Mouse (Mus musculus) embryo, embryonic 11.5 days (tissue): ENCODE results near the gene Uaca.

Experiments
- DNase-seq: peaks from one replicate; pipeline ENCODE4 v3.0.0-alpha.2; 2012; ENCODE audit warnings: low read depth, low spot score

The Uaca gene

DNA sequence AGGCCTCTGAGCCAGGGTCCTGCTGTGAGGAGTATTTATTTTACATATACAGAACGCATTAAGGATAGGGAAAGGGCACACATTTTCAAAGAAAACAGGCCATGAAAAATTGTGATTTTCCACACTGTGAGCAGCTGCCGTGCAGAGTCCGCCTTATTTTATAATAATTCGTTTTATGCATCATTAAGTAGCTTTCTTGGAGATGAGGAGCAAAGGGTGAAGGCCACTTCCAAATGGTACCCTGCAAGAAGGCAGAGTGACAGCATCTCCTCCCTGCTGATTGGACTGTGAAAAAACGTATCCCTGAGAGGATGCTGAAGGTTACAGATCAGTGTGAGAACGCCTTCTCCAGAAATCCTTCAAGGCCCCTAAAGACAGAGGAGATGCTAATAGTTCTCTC, 90.8 kb downstream of the Uaca start:
- DNase-seq, result no peak

GRCm38 (mm10) chr9:60886431-60887371, 92.4 kb downstream of the Uaca start:
- no peak for DNase-seq

GRCm38 (mm10) chr9:60887389-60887811, 93.1 kb downstream of the Uaca start:
- no peak for DNase-seq

DNA sequence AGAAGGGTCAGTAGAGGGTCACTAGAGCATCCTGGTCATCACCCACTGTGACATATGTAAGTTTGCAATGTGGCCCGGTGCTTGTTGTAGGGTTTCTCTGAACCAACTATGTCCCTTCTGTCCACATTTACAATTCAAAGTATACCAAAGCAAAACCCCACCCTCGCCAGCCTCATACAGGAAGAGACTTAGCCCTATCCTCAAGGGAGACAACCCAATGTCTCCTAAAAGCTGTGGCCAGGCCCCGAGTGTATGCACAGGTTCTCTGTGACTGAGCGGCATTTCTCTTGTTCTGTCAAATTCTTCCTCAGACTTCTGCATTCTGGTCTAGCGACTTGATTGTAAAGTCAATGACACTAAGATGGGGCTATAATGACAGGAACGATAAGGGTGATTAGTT, 99.2 kb downstream of the Uaca start:
- no peak for DNase-seq

GRCm38 (mm10) chr9:60895486-60896110, 101.3 kb downstream of the Uaca start:
- DNase-seq, result peak; percentile 46

GRCm38 (mm10) chr9:60898291-60899020, 104.1 kb downstream of the Uaca start:
- DNase-seq, result no peak

GRCm38 (mm10) chr9:60899201-60899600, 104.9 kb downstream of the Uaca start:
- no peak for DNase-seq

DNA sequence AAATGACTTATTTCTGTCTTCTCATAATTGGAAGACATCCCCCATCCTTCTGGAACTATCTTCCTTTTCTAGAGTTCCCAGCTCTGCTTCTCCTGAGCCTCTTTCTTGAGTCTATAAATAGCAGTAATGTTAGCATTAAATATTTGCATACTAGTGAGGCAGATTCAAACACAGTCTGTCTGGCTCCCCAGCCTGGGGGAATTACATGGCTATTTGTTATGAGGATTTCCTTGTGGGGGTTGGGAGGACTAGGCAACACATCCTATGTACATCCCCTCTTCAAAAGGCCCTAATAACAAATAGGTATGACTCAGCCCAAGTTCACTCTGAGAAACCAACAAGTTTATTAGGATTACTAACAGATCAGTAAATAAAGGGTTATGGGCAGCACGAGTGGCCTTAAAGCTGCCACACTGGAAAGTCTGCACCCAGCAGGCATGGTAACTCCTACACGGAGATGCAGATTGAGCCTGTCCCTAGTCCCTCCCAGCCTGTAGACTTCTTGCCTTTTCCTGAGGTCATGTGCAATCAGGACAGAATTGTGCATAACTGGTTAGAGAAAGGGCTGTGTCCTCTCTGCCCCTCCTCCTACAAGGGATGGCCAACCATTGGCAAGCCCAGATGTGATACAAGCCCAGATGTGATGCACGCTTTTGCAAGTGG, 105.6 kb downstream of the Uaca start:
- DNase-seq, result no peak

- no peak for DNase-seq
Measured at GRCm38 (mm10) chr9:60912266-60912665, 117.9 kb downstream of the Uaca start.

DNA sequence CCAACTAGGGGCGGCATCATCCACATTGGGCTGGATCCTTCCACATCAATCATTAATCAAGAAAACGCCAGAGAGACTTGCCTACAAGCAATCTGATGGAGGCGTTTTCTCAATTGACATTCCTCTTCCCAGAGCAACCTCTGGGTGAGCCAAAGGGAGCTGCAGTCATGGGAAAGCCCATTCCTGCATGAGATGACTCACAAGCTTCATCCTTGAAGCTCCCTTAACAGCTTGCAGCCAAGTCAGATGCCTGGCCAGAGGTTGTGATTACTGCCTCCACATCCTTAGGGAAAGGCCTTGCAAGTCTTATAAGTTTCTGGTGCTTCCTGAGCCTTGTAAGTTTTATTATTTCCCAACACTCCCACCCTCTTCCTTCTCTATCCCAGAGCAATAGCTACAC, 119.3 kb downstream of the Uaca start:
- no peak for DNase-seq

DNA sequence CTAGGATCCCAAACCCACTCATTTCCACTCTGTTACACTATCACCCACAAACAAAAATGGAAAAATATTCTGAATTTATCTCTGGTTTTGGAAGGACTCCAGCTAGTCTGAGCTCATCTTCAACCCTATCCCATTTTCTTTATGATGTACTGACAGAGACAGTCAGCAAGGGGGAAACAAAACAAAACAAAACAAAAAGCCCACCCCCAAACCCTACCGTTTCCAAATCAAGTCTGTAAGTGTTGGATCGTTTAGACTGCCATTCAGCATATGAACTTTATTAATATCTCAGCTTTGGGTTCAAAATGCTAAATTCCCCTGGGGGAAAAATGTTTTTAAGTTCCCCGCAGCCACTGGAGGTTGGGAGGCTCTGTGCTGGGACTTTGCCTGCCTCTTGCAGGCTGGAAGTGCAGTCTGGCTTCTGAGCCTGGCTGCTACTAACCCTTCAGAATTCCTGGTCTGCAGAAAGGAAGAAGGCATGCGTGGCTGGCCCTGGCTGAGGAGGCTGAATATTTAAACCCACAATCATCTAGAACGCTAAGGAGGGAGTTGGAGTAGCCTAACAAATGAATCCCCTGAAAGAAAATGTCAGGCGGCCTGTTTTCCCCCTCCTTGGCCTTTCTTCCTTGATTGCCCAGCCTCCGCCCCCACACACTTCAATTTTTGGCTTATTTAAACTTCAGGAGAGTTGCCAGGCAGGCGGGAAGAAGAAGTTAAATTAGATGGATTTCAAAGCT, 125.8 kb downstream of the Uaca start:
- DNase-seq, result no peak

DNA sequence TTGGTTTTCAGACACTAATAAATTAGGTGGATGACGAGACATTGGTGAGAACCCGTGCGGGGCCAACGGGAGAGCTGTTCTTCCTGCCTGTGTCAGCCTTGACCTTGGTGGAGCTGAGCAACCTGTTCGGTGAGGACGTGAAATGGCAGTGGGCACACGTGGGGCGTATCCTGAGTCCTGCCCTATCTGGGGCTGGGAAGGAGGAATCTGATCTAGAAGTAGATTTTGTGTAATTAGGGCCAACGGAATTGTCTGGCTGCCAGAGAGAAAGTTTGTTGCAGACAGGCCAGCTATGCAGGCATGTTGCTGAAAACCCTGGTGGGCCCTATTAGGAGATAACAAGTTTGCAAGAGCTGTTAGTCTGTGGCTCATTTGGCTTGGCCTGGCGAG, 126.3 kb downstream of the Uaca start:
- DNase-seq, result no peak

- DNase-seq, result no peak
Measured at GRCm38 (mm10) chr9:60921287-60921686, 126.9 kb downstream of the Uaca start.

DNA sequence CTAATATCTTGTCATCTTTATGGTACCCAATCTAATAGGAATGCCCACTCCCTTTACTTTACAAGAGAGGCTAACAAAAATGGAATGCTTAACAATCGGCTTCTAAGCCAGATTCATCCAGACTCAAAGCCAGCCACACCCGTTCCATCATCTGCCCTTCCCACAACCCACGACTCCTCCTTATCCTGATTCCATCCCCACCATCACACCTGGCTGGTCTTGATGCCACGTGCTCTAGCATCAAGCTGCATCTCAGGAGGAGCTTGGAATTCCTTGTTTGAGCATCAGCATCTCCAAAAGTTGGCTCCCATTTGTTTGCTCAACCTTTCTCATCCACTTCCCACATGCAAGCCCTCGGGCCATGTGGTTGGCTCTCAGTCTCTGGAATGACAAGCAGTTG, 127.5 kb downstream of the Uaca start:
- no peak for DNase-seq

- no peak for DNase-seq
Measured at GRCm38 (mm10) chr9:60926301-60926700, 132.0 kb downstream of the Uaca start.

DNA sequence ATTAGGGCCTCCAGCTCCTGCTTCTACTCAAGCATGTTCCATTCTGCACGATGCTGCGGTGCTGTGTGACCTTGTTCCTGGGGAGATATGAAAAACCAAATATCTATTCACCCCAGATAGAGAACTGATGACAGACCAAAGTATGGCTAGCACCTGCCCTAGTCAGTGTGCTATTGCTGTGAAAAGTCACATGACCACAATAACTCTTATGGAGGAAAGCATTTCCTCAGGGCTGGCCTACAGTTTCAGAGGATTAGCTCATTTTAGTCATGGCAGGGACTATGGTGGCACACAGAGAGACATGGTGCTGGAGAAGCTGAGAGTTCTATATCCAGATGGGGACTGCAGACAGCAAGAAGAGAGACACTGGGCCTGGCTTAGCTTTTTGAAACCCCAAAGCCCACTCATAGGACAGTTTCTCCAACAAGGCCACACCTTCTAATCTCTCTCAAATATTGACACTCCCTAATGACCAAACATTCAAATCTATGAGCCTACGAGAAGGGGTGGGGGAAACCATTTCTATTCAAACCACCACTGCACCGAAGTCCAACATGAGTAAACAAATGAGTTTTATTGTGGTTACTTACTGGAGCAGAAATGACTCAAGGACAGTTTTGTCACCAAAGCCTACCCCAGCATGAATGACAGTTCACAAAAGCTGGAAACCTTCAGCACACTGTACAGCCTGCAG, 135.1 kb downstream of the Uaca start:
- no peak for DNase-seq
